Mouse (Mus musculus) forebrain, embryonic 15.5 days (tissue): ENCODE results near the gene Fam162a. TPM values are rescaled to one million over a fixed set of nuclear protein-coding genes. Genes with fewer than 3 reads are reported as not detected.
"Not testable (repeated sequence)": the region's sequence is repeated elsewhere in the genome, so short reads cannot be mapped to it uniquely, and the experiment has no call there.

Source experiments
- ATAC-seq: fragments of 200-750 bp; cut with Nextera tagmentation; replicated peaks from 2 replicates; pipeline ENCODE4 v1.8.0; 2017; ENCODE audit warnings: mild to moderate bottlenecking, moderate TSS enrichment, moderate library complexity
- H3K27ac ChIP-seq: fragments of 300-500 bp; sonication (generic); replicated peaks from 2 replicates; pipeline ENCODE4 v1.5.1; 2015; ENCODE audit warnings: mild to moderate bottlenecking, inconsistent platforms
- H3K27me3 ChIP-seq: fragments of 300-500 bp; sonication (generic); 2 replicates; pipeline ENCODE4 v1.6.1; 2015; ENCODE audit warnings: inconsistent platforms
- H3K36me3 ChIP-seq: fragments of 300-500 bp; sonication (generic); 2 replicates; pipeline ENCODE4 v1.6.1; 2015; ENCODE audit warnings: mild to moderate bottlenecking, inconsistent platforms
- H3K4me1 ChIP-seq: fragments of 300-500 bp; sonication (generic); 2 replicates; pipeline ENCODE4 v1.6.1; 2015; ENCODE audit warnings: inconsistent platforms
- H3K4me2 ChIP-seq: fragments of 300-500 bp; sonication (generic); replicated peaks from 2 replicates; pipeline ENCODE4 v1.6.1; 2015; ENCODE audit warnings: mild to moderate bottlenecking, inconsistent platforms
- H3K4me3 ChIP-seq: fragments of 300-500 bp; sonication (generic); 2 replicates; pipeline ENCODE4 v1.5.1; 2015; ENCODE audit warnings: mild to moderate bottlenecking, inconsistent platforms
- H3K9ac ChIP-seq: fragments of 300-500 bp; sonication (generic); replicated peaks from 2 replicates; pipeline ENCODE4 v1.6.1; 2015; ENCODE audit warnings: mild to moderate bottlenecking, inconsistent platforms
- H3K9me3 ChIP-seq: fragments of 300-500 bp; sonication (generic); 2 replicates; pipeline ENCODE4 v1.6.1; 2016; ENCODE audit warnings: inconsistent platforms
- WGBS: fragments of 180-500 bp; shearing (Covaris S2); methylation state at CpG from one replicate; pipeline ENCODE4 v1.1.7; 2015; ENCODE audit warnings: mixed read lengths; 5-methylcytosine and 5-hydroxymethylcytosine counted together
- polyA plus RNA-seq: library from polyadenylated mRNA; unstranded; fragments of >200 nt; fragmentation: Nextera tagmentation; extraction: Ambion mirVana; gene quantifications from 2 replicates; pipeline ENCODE4 v1.2.1, GENCODE M21; 2015

Fam162a gene
- polyA plus RNA-seq, 1 experiment from 2014 or later, result 169 TPM

GRCm38 (mm10) chr16:36054920-36055319, 16.5 kb downstream of the Fam162a start:
- no peak overlapping the region for H3K4me3 ChIP-seq
- H3K9ac ChIP-seq, result no peak overlapping the region
- no peak overlapping the region for H3K4me2 ChIP-seq
- H3K27me3 ChIP-seq, result no peaks in the 10 kb centered on the region
- H3K4me1 ChIP-seq, result no peaks in the 10 kb centered on the region
- WGBS, result 96% methylated on average over 8 of the region's 8 CpGs
- no peaks in the 10 kb centered on the region for H3K9me3 ChIP-seq
- no peak overlapping the region for H3K27ac ChIP-seq
- ATAC-seq, result no peak
- peaks cover 7% of the 10 kb centered on the region for H3K36me3 ChIP-seq

GRCm38 (mm10) chr16:36053524-36054275, 17.7 kb downstream of the Fam162a start:
- H3K27me3 ChIP-seq, result no peaks in the 10 kb centered on the region
- no peak overlapping the region for H3K9ac ChIP-seq
- WGBS, result 92% methylated on average over 6 of the region's 6 CpGs
- no peak overlapping the region for H3K4me2 ChIP-seq
- H3K27ac ChIP-seq, result no peak overlapping the region
- H3K4me3 ChIP-seq, result no peak overlapping the region
- no peaks in the 10 kb centered on the region for H3K9me3 ChIP-seq
- no peaks in the 10 kb centered on the region for H3K4me1 ChIP-seq
- no peak for ATAC-seq
- peaks cover 18% of the 10 kb centered on the region for H3K36me3 ChIP-seq

GRCm38 (mm10) chr16:36051491-36051890, 19.9 kb downstream of the Fam162a start:
- no peak for ATAC-seq
- Histone ChIP-seq H3K36me3 (peaks cover 34% of the 10 kb centered on the region), H3K4me2 (no peak overlapping the region), H3K27me3 (no peaks in the 10 kb centered on the region), H3K27ac (no peak overlapping the region), H3K9me3 (no peaks in the 10 kb centered on the region), H3K4me1 (no peaks in the 10 kb centered on the region), H3K4me3 (no peak overlapping the region), H3K9ac (no peak overlapping the region)
- 91% methylated on average over 6 of the region's 6 CpGs for WGBS

- no peak for ATAC-seq
- no peak overlapping the region for H3K4me3 ChIP-seq
- no peak overlapping the region for H3K4me2 ChIP-seq
- H3K27me3 ChIP-seq, result no peaks in the 10 kb centered on the region
- H3K4me1 ChIP-seq, result peaks cover 1% of the 10 kb centered on the region
- H3K36me3 ChIP-seq, result peaks cover 65% of the 10 kb centered on the region
- no peaks in the 10 kb centered on the region for H3K9me3 ChIP-seq
- no peak overlapping the region for H3K27ac ChIP-seq
- H3K9ac ChIP-seq, result no peak overlapping the region
- 89% methylated on average over 4 of the region's 4 CpGs for WGBS
Observed at GRCm38 (mm10) chr16:36047538-36047937, 23.9 kb downstream of the Fam162a start.

- peaks cover 17% of the 10 kb centered on the region for H3K4me1 ChIP-seq
- H3K4me3 ChIP-seq, result no peak overlapping the region
- 91% methylated on average over 4 of the region's 4 CpGs for WGBS
- no peaks in the 10 kb centered on the region for H3K27me3 ChIP-seq
- H3K27ac ChIP-seq, result no peak overlapping the region
- H3K9ac ChIP-seq, result no peak overlapping the region
- H3K36me3 ChIP-seq, result peaks cover 49% of the 10 kb centered on the region
- no peak overlapping the region for H3K4me2 ChIP-seq
- no peak for ATAC-seq
- H3K9me3 ChIP-seq, result no peaks in the 10 kb centered on the region
Observed at GRCm38 (mm10) chr16:36043964-36044363, 27.4 kb downstream of the Fam162a start.

GRCm38 (mm10) chr16:36043073-36043472, 28.3 kb downstream of the Fam162a start:
- no peak for ATAC-seq
- WGBS, result 87% methylated on average over 10 of the region's 10 CpGs
- peaks cover 41% of the 10 kb centered on the region for H3K36me3 ChIP-seq

GRCm38 (mm10) chr16:36041625-36042020, 29.8 kb downstream of the Fam162a start:
- Histone ChIP-seq H3K4me2 (peak overlapping the region; percentile 67), H3K4me3 (peak overlapping the region; percentile 61), H3K27ac (peak overlapping the region; percentile 81), H3K9me3 (no peaks in the 10 kb centered on the region), H3K9ac (peak overlapping the region; percentile 65), H3K4me1 (peaks cover 17% of the 10 kb centered on the region), H3K27me3 (no peaks in the 10 kb centered on the region), H3K36me3 (peaks cover 37% of the 10 kb centered on the region)
- 28% methylated on average over 11 of the region's 11 CpGs for WGBS
- ATAC-seq, result no peak

More at GRCm38 (mm10) chr16:36043073-36043472, 28.3 kb downstream of the Fam162a start:
- Histone ChIP-seq H3K9me3 (no peaks in the 10 kb centered on the region), H3K4me1 (peaks cover 17% of the 10 kb centered on the region), H3K4me3 (no peak overlapping the region), H3K4me2 (no peak overlapping the region), H3K9ac (no peak overlapping the region), H3K27ac (no peak overlapping the region), H3K27me3 (no peaks in the 10 kb centered on the region)

- Histone ChIP-seq H3K4me2 (peak within 1 kb of the TSS; percentile 67), H3K27ac (peak within 1 kb of the TSS; percentile 81), H3K4me1 (peaks cover 17% of the 10 kb centered on the region), H3K27me3 (no peaks in the 10 kb centered on the region), H3K9ac (peak within 1 kb of the TSS; percentile 65), H3K36me3 (peaks cover 36% of the 10 kb centered on the region), H3K4me3 (peak within 1 kb of the TSS; percentile 61), H3K9me3 (no peaks in the 10 kb centered on the region)
- 2% methylated on average over 39 of the region's 39 CpGs for WGBS
- ATAC-seq, result peak; percentile 99
Observed at GRCm38 (mm10) chr16:36040640-36041624, 30.5 kb downstream of the Fam162a start, which contains the start of gene Wdr5b. Gene Wdr5b, plus strand, starts transcription at chr16:36041190.

- not testable (repeated sequence) for ATAC-seq
- peaks cover 51% of the 10 kb centered on the region for H3K36me3 ChIP-seq
- 92% methylated on average over 2 of the region's 2 CpGs for WGBS
Observed at GRCm38 (mm10) chr16:36028120-36028519, 43.3 kb downstream of the Fam162a start.

GRCm38 (mm10) chr16:36016335-36016734, 55.1 kb downstream of the Fam162a start:
- H3K9ac ChIP-seq, result no peak overlapping the region
- H3K27me3 ChIP-seq, result no peaks in the 10 kb centered on the region
- H3K4me1 ChIP-seq, result no peaks in the 10 kb centered on the region
- ATAC-seq, result no peak
- WGBS, result 100% methylated on average over 1 of the region's 1 CpGs
- peaks cover 34% of the 10 kb centered on the region for H3K36me3 ChIP-seq
- no peaks in the 10 kb centered on the region for H3K9me3 ChIP-seq
- H3K4me3 ChIP-seq, result no peak overlapping the region
- H3K4me2 ChIP-seq, result no peak overlapping the region
- H3K27ac ChIP-seq, result no peak overlapping the region

More at GRCm38 (mm10) chr16:36028120-36028519, 43.3 kb downstream of the Fam162a start:
- not testable (repeated sequence) for H3K9ac ChIP-seq, H3K4me3 ChIP-seq, H3K27ac ChIP-seq, H3K27me3 ChIP-seq, H3K9me3 ChIP-seq, H3K4me2 ChIP-seq, H3K4me1 ChIP-seq

- H3K4me3 ChIP-seq, result no peak overlapping the region
- H3K27me3 ChIP-seq, result no peaks in the 10 kb centered on the region
- no peak for ATAC-seq
- no peak overlapping the region for H3K9ac ChIP-seq
- WGBS, result 94% methylated on average over 3 of the region's 3 CpGs
- no peaks in the 10 kb centered on the region for H3K9me3 ChIP-seq
- no peaks in the 10 kb centered on the region for H3K4me1 ChIP-seq
- no peak overlapping the region for H3K27ac ChIP-seq
- peaks cover 17% of the 10 kb centered on the region for H3K36me3 ChIP-seq
- no peak overlapping the region for H3K4me2 ChIP-seq
Observed at GRCm38 (mm10) chr16:36008396-36008795, 63.0 kb downstream of the Fam162a start.

GRCm38 (mm10) chr16:35998852-35999251, 72.5 kb downstream of the Fam162a start:
- not testable (repeated sequence) for ATAC-seq, H3K9ac ChIP-seq, H3K4me2 ChIP-seq, H3K9me3 ChIP-seq, H3K4me3 ChIP-seq, H3K27me3 ChIP-seq, H3K4me1 ChIP-seq, H3K27ac ChIP-seq
- peaks cover 12% of the 10 kb centered on the region for H3K36me3 ChIP-seq
- WGBS, result 95% methylated on average over 4 of the region's 4 CpGs
